Mouse (Mus musculus) liver, embryonic 14.5 days (tissue): Measurements from ENCODE around the gene Snph. TPM values are rescaled to one million over a fixed set of nuclear protein-coding genes. Genes with fewer than 3 reads are reported as not detected.
"Not testable (repeated sequence)": the region's sequence is repeated elsewhere in the genome, so short reads cannot be mapped to it uniquely, and the experiment has no call there.

ENCODE experiments used
- ATAC-seq: fragments of 200-750 bp; cut with Nextera tagmentation; 2 replicates; pipeline ENCODE4 v1.8.0; 2017; ENCODE audit warnings: moderate number of reproducible peaks, mild to moderate bottlenecking, moderate library complexity; ENCODE audit not compliant: insufficient read depth
- DNase-seq, 3 experiments: peaks; one replicate each; pipeline ENCODE4 v3.0.0-alpha.2; 2012 to 2013; ENCODE audit warnings: low read depth in 3 of 3, low spot score in 3 of 3
- H3K27ac ChIP-seq: fragments of 300-500 bp; sonication (generic); 2 replicates; pipeline ENCODE4 v1.5.1; 2014; ENCODE audit warnings: moderate library complexity, mild to moderate bottlenecking, control low read depth, inconsistent platforms
- H3K27me3 ChIP-seq: fragments of 300-500 bp; sonication (generic); 2 replicates; pipeline ENCODE4 v1.6.1; 2014; ENCODE audit warnings: mild to moderate bottlenecking, low read length, moderate library complexity; ENCODE audit not compliant: control insufficient read depth, insufficient read depth
- H3K36me3 ChIP-seq: fragments of 300-500 bp; sonication (generic); replicated peaks from 2 replicates; pipeline ENCODE4 v1.6.1; 2014; ENCODE audit warnings: low read depth; ENCODE audit not compliant: control insufficient read depth, insufficient read depth
- H3K4me1 ChIP-seq, 2 experiments: fragments of 200-500 bp in 1 of 2; fragments of 300-500 bp in 1 of 2; sonication (generic) in 1 of 2; replicated peaks; 2 replicates each; pipeline ENCODE4 v1.6.1; 2012 to 2014; ENCODE audit warnings: antibody characterized with exemption in 1 of 2, inconsistent platforms in 1 of 2, low read length in 1 of 2; ENCODE audit not compliant: control insufficient read depth in 2 of 2, insufficient read depth in 2 of 2
- H3K4me2 ChIP-seq: fragments of 300-500 bp; sonication (generic); 2 replicates; pipeline ENCODE4 v1.6.1; 2014; ENCODE audit warnings: low read depth, mild to moderate bottlenecking, control low read depth, moderate library complexity
- H3K4me3 ChIP-seq, 2 experiments: fragments of 200-500 bp in 1 of 2; fragments of 300-500 bp in 1 of 2; sonication (generic) in 1 of 2; 2 replicates each; pipeline ENCODE4 v1.5.1; 2012 to 2014; ENCODE audit warnings: low read depth in 2 of 2, low read length in 2 of 2, mild to moderate bottlenecking in 2 of 2, control low read depth in 1 of 2, inconsistent platforms in 1 of 2, moderate library complexity in 1 of 2; ENCODE audit not compliant: insufficient read depth in 1 of 2
- H3K9ac ChIP-seq: fragments of 300-500 bp; sonication (generic); replicated peaks from 2 replicates; pipeline ENCODE4 v1.6.1; 2014; ENCODE audit warnings: mild to moderate bottlenecking, control low read depth, moderate library complexity
- H3K9me3 ChIP-seq: fragments of 300-500 bp; sonication (generic); 2 replicates; pipeline ENCODE4 v1.6.1; 2016; ENCODE audit warnings: low read length, mixed read lengths; ENCODE audit not compliant: control insufficient read depth
- CTCF ChIP-seq: IDR thresholded peaks from 2 replicates; pipeline ENCODE4 v1.5.1; 2016; ENCODE audit warnings: antibody characterized with exemption, low read depth, control low read depth
- EP300 ChIP-seq: IDR thresholded peaks from 2 replicates; pipeline ENCODE4 v1.6.1; 2016; ENCODE audit warnings: antibody characterized with exemption, low read depth
- WGBS: fragments of 180-500 bp; shearing (Covaris S2); extraction: QIAGEN DNeasy Blood & Tissue Kit; methylation state at CpG from one replicate; pipeline ENCODE4 v1.1.7; 2014; ENCODE audit not compliant: insufficient replicate concordance; 5-methylcytosine and 5-hydroxymethylcytosine counted together
- polyA plus RNA-seq, 2 experiments: library from polyadenylated mRNA; depleted of rRNA in 1 of 2; stranded (reverse) in 1 of 2; unstranded in 1 of 2; fragments of >200 nt; fragmentation: Nextera tagmentation in 1 of 2; extraction: Ambion mirVana in 1 of 2; gene quantifications; 2 replicates each; pipeline versions ENCODE4 v1.2.1 to v1.2.3; 2012 to 2014

Gene Snph
- polyA plus RNA-seq, 2 experiments = 0.01 TPM; not detected in 1

DNA sequence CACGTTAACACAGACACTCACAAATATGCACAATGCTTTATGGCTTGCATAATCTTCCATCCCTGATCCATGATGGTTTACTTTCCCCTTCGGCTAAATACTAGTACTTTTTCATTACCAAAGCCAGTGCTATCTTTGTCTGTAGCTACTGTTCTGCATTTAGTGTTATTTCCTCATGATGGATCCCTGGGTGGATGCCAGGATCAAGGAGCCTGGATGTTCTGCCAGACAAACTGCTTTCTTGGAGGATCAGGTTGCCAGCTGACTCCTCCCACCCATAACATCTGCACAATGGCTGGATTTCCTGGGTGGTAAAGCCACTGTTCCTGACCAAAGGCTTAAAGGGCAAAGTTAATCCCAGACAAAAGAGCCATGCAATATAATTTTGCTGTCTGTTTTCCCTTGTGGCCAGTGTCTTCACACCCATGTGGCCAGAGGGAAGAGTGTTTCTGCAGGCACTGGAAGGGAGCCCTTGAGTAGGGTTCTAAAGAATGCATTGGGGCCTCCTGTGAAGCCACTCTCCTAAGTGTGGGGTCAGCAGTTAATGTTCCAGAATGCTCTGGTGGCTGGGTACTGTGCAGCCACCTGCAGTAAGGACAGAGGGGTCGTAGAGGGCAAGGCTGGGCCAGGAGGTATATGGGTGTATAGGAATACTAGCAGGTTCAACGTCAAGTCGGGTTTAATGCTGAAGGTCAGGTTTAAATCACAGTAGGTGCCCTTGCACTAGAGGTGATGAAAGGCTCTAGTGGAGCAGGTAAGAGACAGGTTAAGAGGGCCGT lies 15.7 kb downstream of the Snph start:
- Histone ChIP-seq H3K4me1 (no peaks in the 10 kb centered on the region), H3K9ac (no peak overlapping the region), H3K27ac (no peak overlapping the region), H3K27me3 (no peaks in the 10 kb centered on the region), H3K4me2 (no peak overlapping the region), H3K36me3 (no peaks in the 10 kb centered on the region), H3K4me3 (no peak overlapping the region), H3K9me3 (no peaks in the 10 kb centered on the region)
- WGBS = 53% methylated on average over 6 of the region's 6 CpGs
- DNase-seq (no peak), ATAC-seq (no peak)
- no peak for TF ChIP-seq CTCF
- no peak for TF ChIP-seq EP300

DNA sequence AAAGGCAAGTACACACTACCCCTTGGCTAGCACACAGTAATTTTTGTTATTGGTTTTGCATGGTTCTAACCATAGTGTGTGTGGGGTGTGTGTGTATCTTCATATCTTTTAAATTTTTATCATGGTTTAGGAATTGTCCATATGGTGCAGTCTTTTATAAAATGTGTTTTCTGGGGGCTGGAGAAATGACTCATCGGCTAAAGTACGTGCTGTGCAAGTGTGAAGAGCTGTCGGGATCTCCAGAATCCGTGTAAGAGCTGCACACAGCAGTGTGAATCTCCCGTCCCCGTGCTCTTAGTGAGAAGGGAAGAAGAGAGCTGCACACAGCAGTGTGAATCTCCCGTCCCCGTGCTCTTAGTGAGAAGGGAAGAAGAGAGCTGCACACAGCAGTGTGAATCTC lies 16.6 kb downstream of the Snph start:
- WGBS = 63% methylated on average over 6 of the region's 8 CpGs
- H3K27ac ChIP-seq, H3K27me3 ChIP-seq, H3K9ac ChIP-seq, H3K4me1 ChIP-seq, H3K9me3 ChIP-seq, ATAC-seq, DNase-seq, H3K4me3 ChIP-seq, H3K4me2 ChIP-seq, H3K36me3 ChIP-seq: not testable (repeated sequence)

DNA sequence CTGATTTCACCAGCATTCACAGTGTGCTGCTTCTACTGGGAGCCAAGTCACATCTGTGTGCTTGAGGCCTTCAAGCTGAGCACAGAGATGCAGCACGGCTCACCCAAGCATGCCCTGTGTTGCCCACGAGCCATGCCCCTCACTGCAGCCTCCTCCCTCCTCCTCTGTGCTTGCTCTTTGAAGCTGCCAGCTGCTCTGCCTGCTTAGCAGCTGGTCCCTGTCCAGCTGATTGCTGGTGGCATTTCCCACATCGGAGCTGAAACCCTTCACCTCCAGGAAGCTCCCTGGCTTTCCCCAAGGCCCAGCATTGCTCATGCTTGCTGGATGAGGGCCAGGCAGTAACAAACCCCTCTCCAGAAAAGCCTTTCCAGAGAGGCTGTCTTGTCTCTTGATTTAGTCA lies 22.4 kb downstream of the Snph start:
- no peak overlapping the region for H3K4me3 ChIP-seq
- WGBS = 52% methylated on average over 3 of the region's 3 CpGs

DNA sequence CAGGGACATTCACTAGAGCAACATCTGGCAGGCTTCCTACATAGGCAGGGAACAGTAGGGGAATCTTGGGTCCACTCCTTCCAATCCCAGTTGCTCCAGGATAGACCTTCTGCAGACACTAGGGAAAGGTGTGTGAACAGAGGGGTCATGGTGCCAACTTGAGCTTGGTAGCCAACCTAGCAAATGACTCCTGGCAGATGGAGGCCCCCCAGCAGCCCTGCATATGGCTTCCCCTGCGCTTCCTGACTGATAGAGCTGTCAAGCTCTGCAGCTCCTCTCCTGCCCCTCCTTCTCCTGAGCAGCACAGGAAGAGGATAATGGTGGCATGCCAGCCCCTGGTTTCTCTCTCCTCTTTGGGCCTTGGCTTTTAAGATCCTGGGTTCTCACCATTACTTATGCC lies 24.0 kb downstream of the Snph start:
- no peak overlapping the region for H3K4me2 ChIP-seq
- H3K9me3 ChIP-seq = no peaks in the 10 kb centered on the region
- no peak overlapping the region for H3K27ac ChIP-seq
- no peak for ATAC-seq
- H3K27me3 ChIP-seq = no peaks in the 10 kb centered on the region
- no peak overlapping the region for H3K9ac ChIP-seq
- H3K36me3 ChIP-seq = no peaks in the 10 kb centered on the region
- DNase-seq = no peak
- WGBS = 29% methylated on average over 1 of the region's 1 CpGs
- no peak overlapping the region for H3K4me3 ChIP-seq
- no peaks in the 10 kb centered on the region for H3K4me1 ChIP-seq
- TF ChIP-seq EP300 (no peak), CTCF (no peak)

More for the DNA sequence above, 22.4 kb downstream of the Snph start:
- Histone ChIP-seq H3K36me3 (no peaks in the 10 kb centered on the region), H3K9ac (no peak overlapping the region), H3K27me3 (no peaks in the 10 kb centered on the region), H3K9me3 (no peaks in the 10 kb centered on the region), H3K4me2 (no peak overlapping the region), H3K27ac (no peak overlapping the region), H3K4me1 (no peaks in the 10 kb centered on the region)
- TF ChIP-seq CTCF = no peak
- no peak for TF ChIP-seq EP300
- no peak for DNase-seq
- no peak for ATAC-seq

DNA sequence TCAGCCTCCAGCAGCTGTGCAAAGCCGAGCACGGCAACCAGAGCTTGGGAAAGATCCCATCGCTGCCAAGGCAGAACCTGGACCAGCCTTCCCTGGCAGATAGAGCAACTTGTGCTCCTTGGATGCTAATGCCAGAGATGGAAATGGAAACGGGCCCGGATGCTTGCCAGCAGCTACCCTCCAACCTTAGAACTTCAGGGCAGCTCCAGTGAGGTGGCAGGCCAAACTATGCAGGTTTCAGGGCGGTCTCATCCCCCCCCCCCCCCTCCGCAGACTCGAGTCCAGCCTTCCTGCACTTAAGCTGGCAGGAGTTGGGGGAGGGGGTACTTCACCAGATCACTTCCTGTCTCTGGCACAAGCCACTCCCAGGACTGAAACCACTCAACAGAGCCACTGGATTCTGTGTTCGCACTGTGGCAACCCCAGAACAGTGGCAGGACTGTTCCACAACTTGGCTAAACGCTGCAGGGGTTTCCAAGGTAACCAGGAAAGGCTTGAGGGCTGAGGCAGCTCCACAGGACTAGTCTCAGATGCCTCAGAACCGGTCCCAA lies 26.9 kb downstream of the Snph start:
- H3K9ac ChIP-seq = no peak overlapping the region
- no peaks in the 10 kb centered on the region for H3K27me3 ChIP-seq
- no peak for ATAC-seq
- H3K4me2 ChIP-seq = no peak overlapping the region
- no peaks in the 10 kb centered on the region for H3K36me3 ChIP-seq
- 29% methylated on average over 11 of the region's 11 CpGs for WGBS
- no peak for DNase-seq
- TF ChIP-seq CTCF (no peak), EP300 (no peak)
- no peaks in the 10 kb centered on the region for H3K4me1 ChIP-seq
- no peak overlapping the region for H3K27ac ChIP-seq
- no peak overlapping the region for H3K4me3 ChIP-seq
- H3K9me3 ChIP-seq = no peaks in the 10 kb centered on the region
